Mouse (Mus musculus) kidney, postnatal 36 days (tissue): ENCODE measurements at regions not wholly inside any gene's neighbourhood (a gene's known extent, or its start where the extent isn't known, plus 50 kb on each side); places are given as distances from the start of the nearest gene placed in this dataset.
"Not testable (repeated sequence)": the region's sequence is repeated elsewhere in the genome, so short reads cannot be mapped to it uniquely, and the experiment has no call there.

Source experiments
- DNase-seq, 2 experiments: peaks; one replicate each; pipeline ENCODE4 v3.0.0; 2021 to 2022; ENCODE audit warnings: mixed read lengths in 2 of 2

GRCm38 (mm10) chr5:118464931-118465801 lies 95.3 kb upstream of the Med13l start:
- DNase-seq: peak; percentile 34 to 42

- peak in 1 of 2 experiments; percentile 14 for DNase-seq
Measured at GRCm38 (mm10) chr5:118465991-118466750, 94.3 kb upstream of the Med13l start.

GRCm38 (mm10) chr5:118468739-118469138 lies 91.7 kb upstream of the Med13l start:
- DNase-seq: no peak

- DNase-seq: no peak
Measured at GRCm38 (mm10) chr5:118471569-118471968, 88.9 kb upstream of the Med13l start.

GRCm38 (mm10) chr5:118472291-118472690 lies 88.2 kb upstream of the Med13l start:
- DNase-seq: no peak

- no peak for DNase-seq
Measured at GRCm38 (mm10) chr5:118473128-118473730, 87.2 kb upstream of the Med13l start.

GRCm38 (mm10) chr5:118476597-118476996 lies 83.9 kb upstream of the Med13l start:
- no peak for DNase-seq

- DNase-seq: no peak
Measured at GRCm38 (mm10) chr5:118477131-118478119, 83.1 kb upstream of the Med13l start.

GRCm38 (mm10) chr5:118478120-118478768 lies 82.2 kb upstream of the Med13l start:
- DNase-seq: peak; percentile 78 to 79

GRCm38 (mm10) chr5:118480000-118480399 lies 80.5 kb upstream of the Med13l start:
- DNase-seq: no peak

GRCm38 (mm10) chr5:118480965-118481793 lies 79.3 kb upstream of the Med13l start:
- DNase-seq: no peak

- DNase-seq: no peak
Measured at GRCm38 (mm10) chr5:118481794-118482049, 78.8 kb upstream of the Med13l start.

GRCm38 (mm10) chr5:118482598-118482997 lies 77.9 kb upstream of the Med13l start:
- DNase-seq: no peak

- peak; percentile 47 to 50 for DNase-seq
Measured at GRCm38 (mm10) chr5:118483001-118483400, 77.5 kb upstream of the Med13l start.

GRCm38 (mm10) chr5:118483532-118483931 lies 76.9 kb upstream of the Med13l start:
- no peak for DNase-seq

- DNase-seq: no peak
Measured at GRCm38 (mm10) chr5:118485191-118485590, 75.3 kb upstream of the Med13l start.

- DNase-seq: not testable (repeated sequence)
Measured at GRCm38 (mm10) chr5:118492522-118492921, 68.0 kb upstream of the Med13l start.

GRCm38 (mm10) chr5:118494649-118495477 lies 65.6 kb upstream of the Med13l start:
- no peak for DNase-seq

- no peak for DNase-seq
Measured at GRCm38 (mm10) chr5:118495478-118495760, 65.1 kb upstream of the Med13l start.

- DNase-seq: no peak
Measured at GRCm38 (mm10) chr5:118501624-118502023, 58.9 kb upstream of the Med13l start.
